Mouse (Mus musculus) liver, embryonic 11.5 days (tissue): ENCODE results near the gene Aatk. TPM values are rescaled to one million over a fixed set of nuclear protein-coding genes. Genes with fewer than 3 reads are reported as not detected.
A peak's percentile ranks its signal among the peaks of the same experiment; 100 is the strongest.

Experiments used
- ATAC-seq: fragments of 200-750 bp; cut with Nextera tagmentation; replicated peaks from 2 replicates; pipeline ENCODE4 v1.8.0; 2017; ENCODE audit warnings: moderate number of reproducible peaks, mild to moderate bottlenecking, moderate TSS enrichment, moderate library complexity; ENCODE audit not compliant: low FRiP score
- DNase-seq: peaks from one replicate; pipeline ENCODE4 v3.0.0-alpha.2; 2017; ENCODE audit warnings: low spot score
- H3K27ac ChIP-seq: fragments of 300-500 bp; sonication (generic); 2 replicates; pipeline ENCODE4 v1.5.1; 2014; ENCODE audit warnings: mild to moderate bottlenecking, low read depth, low read length, control low read depth
- H3K27me3 ChIP-seq: fragments of 300-500 bp; sonication (generic); replicated peaks from 2 replicates; pipeline ENCODE4 v1.6.1; 2014; ENCODE audit warnings: low read length, mixed read lengths; ENCODE audit not compliant: control insufficient read depth, insufficient read depth
- H3K36me3 ChIP-seq: fragments of 300-500 bp; sonication (generic); 2 replicates; pipeline ENCODE4 v1.6.1; 2014; ENCODE audit warnings: mild to moderate bottlenecking, low read length, moderate library complexity, mixed read lengths; ENCODE audit not compliant: control insufficient read depth, insufficient read depth
- H3K4me1 ChIP-seq: fragments of 300-500 bp; sonication (generic); replicated peaks from 2 replicates; pipeline ENCODE4 v1.6.1; 2014; ENCODE audit warnings: low read length, mixed read lengths; ENCODE audit not compliant: control insufficient read depth, insufficient read depth
- H3K4me2 ChIP-seq: fragments of 300-500 bp; sonication (generic); 2 replicates; pipeline ENCODE4 v1.6.1; 2014; ENCODE audit warnings: mild to moderate bottlenecking, control low read depth, moderate library complexity
- H3K4me3 ChIP-seq: fragments of 300-500 bp; sonication (generic); 2 replicates; pipeline ENCODE4 v1.5.1; 2014; ENCODE audit warnings: low read depth, low read length, control low read depth
- H3K9ac ChIP-seq: fragments of 300-500 bp; sonication (generic); 2 replicates; pipeline ENCODE4 v1.6.1; 2014; ENCODE audit warnings: low read depth, low read length, control low read depth
- H3K9me3 ChIP-seq: fragments of 300-500 bp; sonication (generic); 2 replicates; pipeline ENCODE4 v1.6.1; 2016; ENCODE audit warnings: low read length, inconsistent platforms, mixed read lengths; ENCODE audit not compliant: control insufficient read depth
- WGBS: fragments of 180-500 bp; shearing (Covaris S2); extraction: QIAGEN DNeasy Blood & Tissue Kit; methylation state at CpG from one replicate; pipeline ENCODE4 v1.1.7; 2014; 5-methylcytosine and 5-hydroxymethylcytosine counted together
- polyA plus RNA-seq: library from polyadenylated mRNA; unstranded; fragments of >200 nt; fragmentation: Nextera tagmentation; extraction: Ambion mirVana; gene quantifications from 2 replicates; pipeline ENCODE4 v1.2.1, GENCODE M21; 2014

Aatk gene
- polyA plus RNA-seq, 1 experiment from 2014 or later, result 0.86 TPM

- peaks cover 3% of the 10 kb centered on the region for H3K4me1 ChIP-seq
- ATAC-seq (peak; percentile 56), DNase-seq (peak; percentile 85)
- no peaks in the 10 kb centered on the region for H3K27me3 ChIP-seq
- no peaks in the 10 kb centered on the region for H3K36me3 ChIP-seq
- H3K4me2 ChIP-seq, result peak overlapping the region; percentile 33
- no peak overlapping the region for H3K27ac ChIP-seq
- H3K9me3 ChIP-seq, result no peaks in the 10 kb centered on the region
- no peak overlapping the region for H3K4me3 ChIP-seq
- 8% methylated on average over 10 of the region's 10 CpGs for whole genome bisulfite sequencing
- H3K9ac ChIP-seq, result no peak overlapping the region
Measured at GRCm38 (mm10) chr11:119991338-119991678, 55.7 kb downstream of the Aatk start.

- no peak for DNase-seq
- H3K4me2 ChIP-seq, result peak overlapping the region; percentile 33
Measured at GRCm38 (mm10) chr11:119990658-119991337, 56.2 kb downstream of the Aatk start.

GRCm38 (mm10) chr11:119989115-119989564 is 57.8 kb downstream of the Aatk start:
- no peak overlapping the region for H3K9ac ChIP-seq
- no peak overlapping the region for H3K27ac ChIP-seq
- 65% methylated on average over 10 of the region's 10 CpGs for WGBS
- no peaks in the 10 kb centered on the region for H3K9me3 ChIP-seq
- no peaks in the 10 kb centered on the region for H3K27me3 ChIP-seq
- no peak overlapping the region for H3K4me2 ChIP-seq
- ATAC-seq, result no peak
- H3K4me3 ChIP-seq, result no peak overlapping the region
- H3K4me1 ChIP-seq, result peaks cover 3% of the 10 kb centered on the region
- no peaks in the 10 kb centered on the region for H3K36me3 ChIP-seq
- no peak for DNase-seq

More at GRCm38 (mm10) chr11:119990658-119991337, 56.2 kb downstream of the Aatk start:
- H3K4me3 ChIP-seq, result no peak overlapping the region
- H3K4me1 ChIP-seq, result peaks cover 3% of the 10 kb centered on the region
- H3K27ac ChIP-seq, result no peak overlapping the region
- no peaks in the 10 kb centered on the region for H3K36me3 ChIP-seq
- ATAC-seq, result 0 out of 2 replicates have a peak, but pooled peaks have one; percentile 7
- no peak overlapping the region for H3K9ac ChIP-seq
- H3K27me3 ChIP-seq, result no peaks in the 10 kb centered on the region
- no peaks in the 10 kb centered on the region for H3K9me3 ChIP-seq
- 58% methylated on average over 10 of the region's 10 CpGs for whole genome bisulfite sequencing

GRCm38 (mm10) chr11:119988391-119988790 is 58.6 kb downstream of the Aatk start:
- ATAC-seq, result no peak
- no peak overlapping the region for H3K9ac ChIP-seq
- peaks cover 3% of the 10 kb centered on the region for H3K4me1 ChIP-seq
- DNase-seq, result no peak
- no peaks in the 10 kb centered on the region for H3K9me3 ChIP-seq
- no peak overlapping the region for H3K27ac ChIP-seq
- no peak overlapping the region for H3K4me2 ChIP-seq
- no peak overlapping the region for H3K4me3 ChIP-seq
- no peaks in the 10 kb centered on the region for H3K27me3 ChIP-seq
- 86% methylated on average over 7 of the region's 7 CpGs for WGBS
- no peaks in the 10 kb centered on the region for H3K36me3 ChIP-seq

- H3K4me3 ChIP-seq, result no peak overlapping the region
- 80% methylated on average over 7 of the region's 7 CpGs for WGBS
- H3K36me3 ChIP-seq, result no peaks in the 10 kb centered on the region
- H3K9ac ChIP-seq, result no peak overlapping the region
- peaks cover 3% of the 10 kb centered on the region for H3K4me1 ChIP-seq
- no peaks in the 10 kb centered on the region for H3K9me3 ChIP-seq
- no peak overlapping the region for H3K27ac ChIP-seq
- no peaks in the 10 kb centered on the region for H3K27me3 ChIP-seq
- DNase-seq (no peak), ATAC-seq (no peak)
- no peak overlapping the region for H3K4me2 ChIP-seq
Measured at GRCm38 (mm10) chr11:119987876-119988275, 59.1 kb downstream of the Aatk start.

GRCm38 (mm10) chr11:119986751-119987425 is 60.1 kb downstream of the Aatk start:
- Histone ChIP-seq H3K9me3 (no peaks in the 10 kb centered on the region), H3K9ac (no peak overlapping the region), H3K27me3 (no peaks in the 10 kb centered on the region), H3K4me3 (no peak overlapping the region), H3K4me2 (no peak overlapping the region), H3K4me1 (peaks cover 3% of the 10 kb centered on the region), H3K36me3 (no peaks in the 10 kb centered on the region), H3K27ac (no peak overlapping the region)
- WGBS, result 72% methylated on average over 9 of the region's 9 CpGs
- no peak for ATAC-seq
- DNase-seq, result no peak

- Histone ChIP-seq H3K4me3 (no peak overlapping the region), H3K4me1 (no peaks in the 10 kb centered on the region; the same call in 1 of the 2 replicates), H3K9ac (no peak overlapping the region), H3K4me2 (no peak overlapping the region), H3K36me3 (no peaks in the 10 kb centered on the region), H3K27me3 (no peaks in the 10 kb centered on the region), H3K9me3 (no peaks in the 10 kb centered on the region), H3K27ac (no peak overlapping the region)
- 88% methylated on average over 2 of the region's 2 CpGs for WGBS
- ATAC-seq (no peak), DNase-seq (no peak)
Measured at GRCm38 (mm10) chr11:119983151-119983550, 63.8 kb downstream of the Aatk start.

GRCm38 (mm10) chr11:119982236-119982635 is 64.7 kb downstream of the Aatk start:
- Histone ChIP-seq H3K27ac (no peak overlapping the region), H3K4me3 (no peak overlapping the region), H3K4me1 (no peaks in the 10 kb centered on the region; the same call in 1 of the 2 replicates), H3K9me3 (no peaks in the 10 kb centered on the region), H3K9ac (no peak overlapping the region), H3K4me2 (no peak overlapping the region), H3K27me3 (no peaks in the 10 kb centered on the region), H3K36me3 (no peaks in the 10 kb centered on the region)
- WGBS, result 92% methylated on average over 3 of the region's 3 CpGs
- no peak for ATAC-seq
- DNase-seq, result no peak

GRCm38 (mm10) chr11:119981769-119982168 is 65.2 kb downstream of the Aatk start:
- Histone ChIP-seq H3K36me3 (no peaks in the 10 kb centered on the region), H3K27ac (no peak overlapping the region), H3K27me3 (no peaks in the 10 kb centered on the region), H3K9ac (no peak overlapping the region), H3K9me3 (no peaks in the 10 kb centered on the region), H3K4me1 (no peaks in the 10 kb centered on the region; the same call in 1 of the 2 replicates), H3K4me3 (no peak overlapping the region), H3K4me2 (no peak overlapping the region)
- ATAC-seq (no peak), DNase-seq (no peak)
- WGBS, result 78% methylated on average over 3 of the region's 3 CpGs
